Mouse (Mus musculus): ENCODE data around the gene Rab11fip3. TPM values are rescaled to one million over a fixed set of nuclear protein-coding genes. Genes with fewer than 3 reads are reported as not detected.
"Not testable (repeated sequence)": the region's sequence is repeated elsewhere in the genome, so short reads cannot be mapped to it uniquely, and the experiment has no call there.

Rab11fip3 gene
- total and polyA plus RNA-seq, 3 experiments: 29.3 to 30.5 (median 29.7) TPM

- no peak overlapping the region for H3K9ac ChIP-seq (ENCODE audit: low read depth, low read length)
- intact Hi-C loops (cut with DNase I): no loop called here
- no peaks in the 10 kb centered on the region for H3K27me3 ChIP-seq (ENCODE audit: control insufficient read depth, insufficient read depth, low read length)
- no peak overlapping the region for H3K4me3 ChIP-seq
- WGBS: 59% methylated on average over 10 of the region's 10 CpGs
- no peak for DNase-seq
- no peaks in the 10 kb centered on the region for H3K36me3 ChIP-seq (ENCODE audit: control insufficient read depth, insufficient read depth, low read length)
- peaks cover 3% of the 10 kb centered on the region; the same call in 1 of the 2 replicates for H3K79me2 ChIP-seq (replicated peaks; ENCODE audit: control insufficient read depth, insufficient read depth, low read length)
- H3K27ac ChIP-seq: no peak overlapping the region
- H3K4me1 ChIP-seq (ENCODE audit: control insufficient read depth, insufficient read depth, low read length): peaks cover 5% of the 10 kb centered on the region
- TF ChIP-seq POLR2A (IDR thresholded peaks at IDR 0.05; ENCODE audit: insufficient read depth, low read depth, low read length) (no peak), EP300 (IDR thresholded peaks at IDR 0.05; ENCODE audit: insufficient read depth, low read depth, low read length) (no peak), CTCF (IDR thresholded peaks at IDR 0.05) (no peak)
These were observed 22.9 kb downstream of the Rab11fip3 start for GRCm38 (mm10) chr17:26046253-26046997.

GRCm38 (mm10) chr17:26045285-26045684 lies 24.1 kb downstream of the Rab11fip3 start:
- TF ChIP-seq CTCF (IDR thresholded peaks at IDR 0.05) (no peak), POLR2A (IDR thresholded peaks at IDR 0.05; ENCODE audit: insufficient read depth, low read depth, low read length) (no peak), EP300 (IDR thresholded peaks at IDR 0.05; ENCODE audit: insufficient read depth, low read depth, low read length) (no peak)
- Histone ChIP-seq H3K36me3 (ENCODE audit: control insufficient read depth, insufficient read depth, low read length) (no peaks in the 10 kb centered on the region), H3K9ac (ENCODE audit: low read depth, low read length) (no peak overlapping the region), H3K27ac (no peak overlapping the region), H3K79me2 (replicated peaks; ENCODE audit: control insufficient read depth, insufficient read depth, low read length) (no peaks in the 10 kb centered on the region), H3K4me3 (no peak overlapping the region), H3K27me3 (ENCODE audit: control insufficient read depth, insufficient read depth, low read length) (no peaks in the 10 kb centered on the region), H3K4me1 (ENCODE audit: control insufficient read depth, insufficient read depth, low read length) (peaks cover 5% of the 10 kb centered on the region)
- WGBS: 32% methylated on average over 4 of the region's 4 CpGs
- intact Hi-C loops (cut with DNase I): no loop called here
- no peak for DNase-seq

- Histone ChIP-seq H3K9ac (ENCODE audit: low read depth, low read length) (no peak overlapping the region), H3K36me3 (ENCODE audit: control insufficient read depth, insufficient read depth, low read length) (no peaks in the 10 kb centered on the region), H3K4me3 (no peak overlapping the region), H3K4me1 (ENCODE audit: control insufficient read depth, insufficient read depth, low read length) (peaks cover 5% of the 10 kb centered on the region), H3K27ac (peak overlapping the region; percentile 70), H3K27me3 (ENCODE audit: control insufficient read depth, insufficient read depth, low read length) (no peaks in the 10 kb centered on the region), H3K79me2 (replicated peaks; ENCODE audit: control insufficient read depth, insufficient read depth, low read length) (no peaks in the 10 kb centered on the region)
- peak; percentile 71 to 75 for DNase-seq
- intact Hi-C loops (cut with DNase I): loop anchor here (1.0 kb wide), 1 partner anchor 26 kb away; the partner anchor contains the start of gene Rab11fip3
- TF ChIP-seq EP300 (IDR thresholded peaks at IDR 0.05; ENCODE audit: insufficient read depth, low read depth, low read length) (no peak), CTCF (IDR thresholded peaks at IDR 0.05) (0 out of 2 replicates have a peak, but pooled peaks have one; percentile 8), POLR2A (IDR thresholded peaks at IDR 0.05; ENCODE audit: insufficient read depth, low read depth, low read length) (no peak)
- 21% methylated on average over 5 of the region's 5 CpGs for WGBS
These were observed 26.1 kb downstream of the Rab11fip3 start for GRCm38 (mm10) chr17:26043249-26043636.

- Histone ChIP-seq H3K36me3 (ENCODE audit: control insufficient read depth, insufficient read depth, low read length) (no peaks in the 10 kb centered on the region), H3K4me1 (ENCODE audit: control insufficient read depth, insufficient read depth, low read length) (peaks cover 5% of the 10 kb centered on the region), H3K4me3 (no peak overlapping the region), H3K79me2 (replicated peaks; ENCODE audit: control insufficient read depth, insufficient read depth, low read length) (no peaks in the 10 kb centered on the region), H3K27me3 (ENCODE audit: control insufficient read depth, insufficient read depth, low read length) (no peaks in the 10 kb centered on the region), H3K9ac (ENCODE audit: low read depth, low read length) (no peak overlapping the region), H3K27ac (peak overlapping the region; percentile 70)
- TF ChIP-seq POLR2A (IDR thresholded peaks at IDR 0.05; ENCODE audit: insufficient read depth, low read depth, low read length) (no peak), EP300 (IDR thresholded peaks at IDR 0.05; ENCODE audit: insufficient read depth, low read depth, low read length) (no peak), CTCF (IDR thresholded peaks at IDR 0.05) (no peak)
- intact Hi-C loops (cut with DNase I): loop anchor here (1.0 kb wide), 1 partner anchor 27 kb away; the partner anchor contains the start of gene Rab11fip3
- 53% methylated on average over 13 of the region's 13 CpGs for WGBS
- peak; percentile 28 to 34 for DNase-seq
These were observed 26.6 kb downstream of the Rab11fip3 start for GRCm38 (mm10) chr17:26042599-26043248.

GRCm38 (mm10) chr17:26041111-26041802 lies 28.1 kb downstream of the Rab11fip3 start:
- TF ChIP-seq CTCF (IDR thresholded peaks at IDR 0.05): peak; percentile 87
- TF ChIP-seq EP300 (IDR thresholded peaks at IDR 0.05; ENCODE audit: insufficient read depth, low read depth, low read length): 0 out of 2 replicates have a peak, but pooled peaks have one; percentile 39
- no peak for TF ChIP-seq POLR2A (IDR thresholded peaks at IDR 0.05; ENCODE audit: insufficient read depth, low read depth, low read length)
- Histone ChIP-seq H3K36me3 (ENCODE audit: control insufficient read depth, insufficient read depth, low read length) (no peaks in the 10 kb centered on the region), H3K79me2 (replicated peaks; ENCODE audit: control insufficient read depth, insufficient read depth, low read length) (no peaks in the 10 kb centered on the region), H3K9ac (ENCODE audit: low read depth, low read length) (no peak overlapping the region), H3K27ac (no peak overlapping the region), H3K27me3 (ENCODE audit: control insufficient read depth, insufficient read depth, low read length) (no peaks in the 10 kb centered on the region), H3K4me1 (ENCODE audit: control insufficient read depth, insufficient read depth, low read length) (peaks cover 5% of the 10 kb centered on the region), H3K4me3 (no peak overlapping the region)
- 44% methylated on average over 9 of the region's 9 CpGs for WGBS
- intact Hi-C loops (cut with DNase I): loop anchor here (1.0 kb wide), 1 partner anchor 49 kb away; the partner anchor contains the start of gene Decr2
- DNase-seq: peak; percentile 54 to 61

- intact Hi-C loops (cut with DNase I): loop anchor here (1.0 kb wide), 1 partner anchor 50 kb away; the partner anchor contains the start of gene Decr2
- not testable (repeated sequence) for H3K27ac ChIP-seq; H3K4me3 ChIP-seq; H3K9ac ChIP-seq (ENCODE audit: low read depth, low read length); H3K4me1 ChIP-seq (ENCODE audit: control insufficient read depth, insufficient read depth, low read length); H3K27me3 ChIP-seq (ENCODE audit: control insufficient read depth, insufficient read depth, low read length); H3K79me2 ChIP-seq (replicated peaks; ENCODE audit: control insufficient read depth, insufficient read depth, low read length); H3K36me3 ChIP-seq (ENCODE audit: control insufficient read depth, insufficient read depth, low read length)
- 79% methylated on average over 8 of the region's 8 CpGs for WGBS
- peak; percentile 52 to 65 for DNase-seq
These were observed 28.6 kb downstream of the Rab11fip3 start for GRCm38 (mm10) chr17:26040711-26041110.
